Mouse (Mus musculus) midbrain, embryonic 16.5 days (tissue): ENCODE results near the gene Ssr2. TPM values are rescaled to one million over a fixed set of nuclear protein-coding genes. Genes with fewer than 3 reads are reported as not detected.
"Not testable (repeated sequence)": the region's sequence is repeated elsewhere in the genome, so short reads cannot be mapped to it uniquely, and the experiment has no call there.

Experiments used
- ATAC-seq: fragments of 200-750 bp; cut with Nextera tagmentation; 2 replicates; pipeline ENCODE4 v1.8.0; 2017; ENCODE audit warnings: moderate TSS enrichment
- H3K27ac ChIP-seq: fragments of 300-500 bp; sonication (generic); 2 replicates; pipeline ENCODE4 v1.5.1; 2014; ENCODE audit warnings: mild to moderate bottlenecking, low read length, mixed read lengths
- H3K27me3 ChIP-seq: fragments of 300-500 bp; sonication (generic); 2 replicates; pipeline ENCODE4 v1.6.1; 2014; ENCODE audit warnings: low read depth, low read length, mixed read lengths; ENCODE audit not compliant: control insufficient read depth, insufficient read depth
- H3K36me3 ChIP-seq: fragments of 300-500 bp; sonication (generic); 2 replicates; pipeline ENCODE4 v1.6.1; 2014; ENCODE audit warnings: mild to moderate bottlenecking, low read length, moderate library complexity, mixed read lengths; ENCODE audit not compliant: control insufficient read depth, insufficient read depth
- H3K4me1 ChIP-seq: fragments of 300-500 bp; sonication (generic); 2 replicates; pipeline ENCODE4 v1.6.1; 2014; ENCODE audit warnings: mild to moderate bottlenecking, low read length, mixed read lengths; ENCODE audit not compliant: control insufficient read depth, insufficient read depth
- H3K4me2 ChIP-seq: fragments of 300-500 bp; sonication (generic); 2 replicates; pipeline ENCODE4 v1.6.1; 2014; ENCODE audit warnings: mild to moderate bottlenecking, low read length, mixed read lengths
- H3K4me3 ChIP-seq: fragments of 300-500 bp; sonication (generic); 2 replicates; pipeline ENCODE4 v1.5.1; 2014; ENCODE audit warnings: low read depth, mild to moderate bottlenecking, low read length, moderate library complexity, mixed read lengths
- H3K9ac ChIP-seq: fragments of 300-500 bp; sonication (generic); 2 replicates; pipeline ENCODE4 v1.6.1; 2014; ENCODE audit warnings: low read depth, low read length, mixed read lengths
- H3K9me3 ChIP-seq: fragments of 300-500 bp; sonication (generic); replicated peaks from 2 replicates; pipeline ENCODE4 v1.6.1; 2014; ENCODE audit warnings: mild to moderate bottlenecking, low read length, mixed read lengths; ENCODE audit not compliant: control insufficient read depth, poor library complexity, severe bottlenecking
- WGBS: fragments of 180-500 bp; shearing (Covaris S2); extraction: QIAGEN DNeasy Blood & Tissue Kit; methylation state at CpG from one replicate; pipeline ENCODE4 v1.1.7; 2014; 5-methylcytosine and 5-hydroxymethylcytosine counted together
- polyA plus RNA-seq: library from polyadenylated mRNA; unstranded; fragments of >200 nt; fragmentation: Nextera tagmentation; extraction: Ambion mirVana; gene quantifications from 2 replicates; pipeline ENCODE4 v1.2.1, GENCODE M21; 2015

Gene Ssr2
- polyA plus RNA-seq, 1 experiment from 2014 or later = 144 TPM

DNA sequence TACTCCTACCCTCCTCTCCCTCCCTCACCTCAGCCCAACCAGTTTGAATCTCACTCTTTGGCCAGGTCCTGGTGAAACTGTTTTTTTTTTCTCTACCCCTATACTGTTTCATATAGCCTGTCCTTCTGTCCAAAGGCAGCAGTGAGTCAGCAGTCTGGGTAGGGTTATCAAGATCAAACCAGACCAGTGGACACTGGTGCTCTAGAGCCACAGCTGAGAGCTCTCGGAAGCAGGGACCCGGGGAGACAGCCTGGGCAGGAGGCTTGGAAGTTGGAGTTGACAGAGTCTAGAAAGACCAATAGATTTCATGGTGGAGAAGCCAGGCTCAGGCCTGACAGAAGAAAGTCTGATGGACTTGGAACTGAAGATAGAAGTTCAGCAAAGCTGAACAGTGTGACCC is 7.1 kb upstream of the Ssr2 start:
- Histone ChIP-seq H3K4me2 (no peak overlapping the region), H3K36me3 (peaks cover 53% of the 10 kb centered on the region), H3K9ac (no peak overlapping the region), H3K9me3 (no peaks in the 10 kb centered on the region), H3K4me1 (no peaks in the 10 kb centered on the region), H3K27ac (no peak overlapping the region), H3K27me3 (no peaks in the 10 kb centered on the region), H3K4me3 (no peak overlapping the region)
- 96% methylated on average over 2 of the region's 2 CpGs for WGBS
- no peak for ATAC-seq

- WGBS = 98% methylated on average over 2 of the region's 2 CpGs
- no peaks in the 10 kb centered on the region for H3K9me3 ChIP-seq
- no peak overlapping the region for H3K9ac ChIP-seq
- no peak for ATAC-seq
- H3K4me3 ChIP-seq = no peak overlapping the region
- no peaks in the 10 kb centered on the region for H3K4me1 ChIP-seq
- no peak overlapping the region for H3K4me2 ChIP-seq
- H3K27ac ChIP-seq = no peak overlapping the region
- H3K27me3 ChIP-seq = no peaks in the 10 kb centered on the region
- H3K36me3 ChIP-seq = peaks cover 48% of the 10 kb centered on the region
Measured at GRCm38 (mm10) chr3:88569093-88569492, 6.6 kb upstream of the Ssr2 start.

DNA sequence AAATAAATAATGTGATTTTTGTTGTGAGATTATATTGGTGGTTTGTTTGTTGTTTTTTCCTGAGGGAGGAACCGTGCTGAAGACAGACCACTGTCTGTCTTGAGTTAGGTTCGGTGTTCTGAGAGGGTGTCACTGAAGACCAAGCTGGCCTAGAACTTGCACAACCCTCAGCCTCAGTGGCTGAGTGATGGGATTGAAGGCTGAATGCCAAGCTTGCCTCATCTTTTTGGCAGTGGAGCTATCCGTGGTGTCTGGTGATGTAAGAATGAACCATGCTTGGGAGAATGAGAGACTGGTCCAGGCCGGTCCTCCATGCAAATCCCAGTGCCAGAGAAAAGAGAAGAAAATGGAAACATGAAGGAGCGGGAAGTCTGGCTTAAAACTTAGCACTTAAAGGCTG is 6.0 kb upstream of the Ssr2 start:
- Histone ChIP-seq H3K4me3 (no peak overlapping the region), H3K9me3 (no peaks in the 10 kb centered on the region), H3K4me2 (no peak overlapping the region), H3K9ac (no peak overlapping the region), H3K27me3 (no peaks in the 10 kb centered on the region), H3K36me3 (peaks cover 42% of the 10 kb centered on the region), H3K27ac (no peak overlapping the region), H3K4me1 (no peaks in the 10 kb centered on the region)
- 97% methylated on average over 5 of the region's 5 CpGs for WGBS
- no peak for ATAC-seq

- Histone ChIP-seq H3K4me2 (no peak overlapping the region), H3K9ac (no peak overlapping the region), H3K4me1 (no peaks in the 10 kb centered on the region), H3K4me3 (no peak overlapping the region), H3K36me3 (peaks cover 35% of the 10 kb centered on the region), H3K27me3 (no peaks in the 10 kb centered on the region), H3K9me3 (no peaks in the 10 kb centered on the region), H3K27ac (no peak overlapping the region)
- ATAC-seq = no peak
- 96% methylated on average over 10 of the region's 10 CpGs for WGBS
Measured at GRCm38 (mm10) chr3:88570341-88570740, 5.3 kb upstream of the Ssr2 start.

GRCm38 (mm10) chr3:88571856-88572255 is 3.8 kb upstream of the Ssr2 start:
- H3K4me1 ChIP-seq = no peaks in the 10 kb centered on the region
- H3K4me2 ChIP-seq = no peak overlapping the region
- no peaks in the 10 kb centered on the region for H3K9me3 ChIP-seq
- ATAC-seq = no peak
- no peaks in the 10 kb centered on the region for H3K27me3 ChIP-seq
- no peak overlapping the region for H3K9ac ChIP-seq
- 88% methylated on average over 1 of the region's 1 CpGs for WGBS
- H3K4me3 ChIP-seq = no peak overlapping the region
- H3K27ac ChIP-seq = no peak overlapping the region
- H3K36me3 ChIP-seq = peaks cover 20% of the 10 kb centered on the region

DNA sequence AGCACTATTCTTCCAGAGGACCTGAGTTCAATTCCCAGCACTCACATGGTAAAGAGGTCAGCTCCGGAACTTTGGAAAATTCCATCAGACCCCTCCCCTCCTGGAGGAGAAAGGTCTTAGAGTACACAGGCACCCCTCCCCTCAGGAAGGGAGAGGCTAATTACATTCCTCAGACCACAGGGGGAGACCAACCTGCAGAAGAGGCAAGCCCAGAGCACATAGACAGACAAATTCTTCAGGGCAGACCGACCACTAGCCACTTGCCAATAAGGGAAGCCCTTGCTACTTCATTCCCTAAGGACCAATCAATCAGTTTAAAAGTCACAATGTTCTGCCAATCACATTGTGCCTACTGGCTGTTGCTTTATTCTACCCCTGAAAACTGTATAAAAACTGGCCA is 2.8 kb upstream of the Ssr2 start:
- no peak for ATAC-seq
- Histone ChIP-seq H3K27me3 (no peaks in the 10 kb centered on the region), H3K9me3 (no peaks in the 10 kb centered on the region), H3K36me3 (peaks cover 14% of the 10 kb centered on the region), H3K27ac (no peak overlapping the region), H3K4me2 (no peak overlapping the region), H3K4me1 (no peaks in the 10 kb centered on the region), H3K4me3 (no peak overlapping the region), H3K9ac (no peak overlapping the region)
- 90% methylated on average over 2 of the region's 2 CpGs for WGBS

DNA sequence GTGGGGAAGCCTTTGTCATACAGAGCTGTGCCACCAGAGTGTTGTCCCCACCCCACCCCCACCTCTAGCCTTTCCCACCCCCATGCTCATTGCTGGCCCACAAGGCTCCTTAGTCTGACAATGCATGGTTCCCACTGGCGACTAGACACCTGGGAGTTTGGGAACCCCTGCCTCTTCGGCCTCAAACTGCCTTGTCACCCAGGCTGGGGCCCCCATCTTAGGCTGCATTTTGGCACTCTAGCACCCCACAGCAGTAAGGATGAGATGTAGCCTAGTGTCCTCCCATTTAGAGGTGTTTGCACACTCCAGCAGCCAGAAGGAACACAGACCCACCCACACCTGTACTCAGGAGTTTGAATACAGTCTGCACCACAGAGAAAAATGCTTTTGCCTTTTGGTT is 1.9 kb upstream of the Ssr2 start:
- H3K9ac ChIP-seq = no peak overlapping the region
- H3K36me3 ChIP-seq = peaks cover 5% of the 10 kb centered on the region
- ATAC-seq = no peak
- H3K4me1 ChIP-seq = no peaks in the 10 kb centered on the region
- no peak overlapping the region for H3K4me3 ChIP-seq
- 84% methylated on average over 2 of the region's 2 CpGs for WGBS
- H3K27ac ChIP-seq = no peak overlapping the region
- no peaks in the 10 kb centered on the region for H3K9me3 ChIP-seq
- no peak overlapping the region for H3K4me2 ChIP-seq
- no peaks in the 10 kb centered on the region for H3K27me3 ChIP-seq

- not testable (repeated sequence) for ATAC-seq
- WGBS = 84% methylated on average over 5 of the region's 5 CpGs
Measured at GRCm38 (mm10) chr3:88577846-88578245, 2.2 kb downstream of the Ssr2 start.

DNA sequence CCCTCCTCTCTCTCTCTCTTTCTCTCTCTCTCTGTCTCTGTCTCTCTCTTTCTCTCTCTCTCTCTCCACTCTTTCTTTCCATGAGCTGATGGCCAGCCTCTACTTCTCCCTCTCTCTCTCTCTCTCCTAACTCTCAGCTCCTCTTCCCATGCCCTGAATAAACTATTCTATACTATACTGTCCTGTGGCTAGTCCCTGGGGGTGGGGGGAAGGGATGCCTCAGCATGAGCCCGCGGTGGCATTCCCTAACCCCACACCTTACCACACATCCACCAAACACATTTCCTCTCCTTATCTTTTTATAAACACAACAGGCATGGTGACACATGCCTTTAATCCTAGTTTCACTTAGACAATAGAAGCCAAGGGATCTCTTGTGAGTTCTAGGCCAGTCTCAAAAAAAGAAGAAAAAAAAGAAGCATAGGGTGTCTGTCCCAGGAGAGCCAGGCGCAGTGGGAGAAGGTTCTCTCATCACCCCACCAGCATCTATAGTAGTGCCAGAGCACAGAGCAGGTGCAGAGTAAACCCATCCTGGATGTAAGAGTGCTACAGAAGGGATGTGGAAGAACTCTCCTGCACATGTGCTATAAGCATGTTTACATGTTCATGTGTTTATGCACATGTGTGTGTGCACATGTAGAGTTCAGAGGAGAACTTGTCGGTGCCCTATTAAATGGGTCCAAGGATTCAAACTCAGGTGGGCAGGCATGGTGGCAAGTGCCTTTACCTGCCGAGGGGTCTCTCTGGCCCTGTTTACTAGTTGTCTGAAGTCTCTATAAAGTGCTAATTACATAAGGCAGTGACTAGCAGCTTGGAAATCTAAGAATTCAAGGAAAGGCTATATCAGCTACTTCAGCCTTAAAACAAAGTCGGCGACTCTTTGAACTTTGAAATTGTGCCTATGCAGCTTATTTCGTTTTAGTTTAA is 3.1 kb downstream of the Ssr2 start:
- Histone ChIP-seq H3K27me3 (no peaks in the 10 kb centered on the region), H3K9ac (no peak overlapping the region; the same call in 1 of the 2 replicates), H3K36me3 (peaks cover 9% of the 10 kb centered on the region; the same call in 1 of the 2 replicates), H3K4me3 (peak overlapping the region; percentile 99), H3K4me1 (peaks cover 12% of the 10 kb centered on the region), H3K27ac (no peak overlapping the region), H3K4me2 (peak overlapping the region; percentile 56), H3K9me3 (no peaks in the 10 kb centered on the region)
- peak; percentile 47; the same call in 1 of the 2 replicates for ATAC-seq
- 54% methylated on average over 8 of the region's 8 CpGs for WGBS

More at GRCm38 (mm10) chr3:88577846-88578245, 2.2 kb downstream of the Ssr2 start:
- H3K9me3 ChIP-seq, H3K27me3 ChIP-seq, H3K36me3 ChIP-seq, H3K9ac ChIP-seq, H3K27ac ChIP-seq, H3K4me3 ChIP-seq, H3K4me2 ChIP-seq: not testable (repeated sequence)
- H3K4me1 ChIP-seq = peaks cover 12% of the 10 kb centered on the region
